Mouse (Mus musculus) midbrain, embryonic 15.5 days (tissue): ENCODE results near the gene Irx5. TPM values are rescaled to one million over a fixed set of nuclear protein-coding genes. Genes with fewer than 3 reads are reported as not detected.

Experiments
- ATAC-seq: fragments of 200-750 bp; cut with Nextera tagmentation; replicated peaks from 2 replicates; pipeline ENCODE4 v1.8.0; 2017; ENCODE audit warnings: moderate TSS enrichment
- H3K27ac ChIP-seq: fragments of 300-500 bp; sonication (generic); 2 replicates; pipeline ENCODE4 v1.5.1; 2015; ENCODE audit warnings: mild to moderate bottlenecking, inconsistent platforms
- H3K27me3 ChIP-seq: fragments of 300-500 bp; sonication (generic); replicated peaks from 2 replicates; pipeline ENCODE4 v1.6.1; 2015; ENCODE audit warnings: inconsistent platforms
- H3K36me3 ChIP-seq: fragments of 300-500 bp; sonication (generic); replicated peaks from 2 replicates; pipeline ENCODE4 v1.6.1; 2015; ENCODE audit warnings: inconsistent platforms
- H3K4me1 ChIP-seq: fragments of 300-500 bp; sonication (generic); 2 replicates; pipeline ENCODE4 v1.6.1; 2015; ENCODE audit warnings: inconsistent platforms
- H3K4me2 ChIP-seq: fragments of 300-500 bp; sonication (generic); 2 replicates; pipeline ENCODE4 v1.6.1; 2015; ENCODE audit warnings: inconsistent platforms, mild to moderate bottlenecking, moderate library complexity
- H3K4me3 ChIP-seq: fragments of 300-500 bp; sonication (generic); 2 replicates; pipeline ENCODE4 v1.5.1; 2015; ENCODE audit warnings: mild to moderate bottlenecking, inconsistent platforms
- H3K9ac ChIP-seq: fragments of 300-500 bp; sonication (generic); 2 replicates; pipeline ENCODE4 v1.6.1; 2015; ENCODE audit warnings: mild to moderate bottlenecking, inconsistent platforms
- H3K9me3 ChIP-seq: fragments of 300-500 bp; sonication (generic); 2 replicates; pipeline ENCODE4 v1.6.1; 2016; ENCODE audit warnings: inconsistent platforms
- WGBS: fragments of 180-500 bp; shearing (Covaris S2); methylation state at CpG from one replicate; pipeline ENCODE4 v1.1.7; 2015; ENCODE audit warnings: mixed read lengths; 5-methylcytosine and 5-hydroxymethylcytosine counted together
- polyA plus RNA-seq: library from polyadenylated mRNA; unstranded; fragments of >200 nt; fragmentation: Nextera tagmentation; extraction: Ambion mirVana; gene quantifications from 2 replicates; pipeline ENCODE4 v1.2.1, GENCODE M21; 2015

Irx5 gene
- polyA plus RNA-seq = 24.3 and 30.0 TPM in 2 replicates

DNA sequence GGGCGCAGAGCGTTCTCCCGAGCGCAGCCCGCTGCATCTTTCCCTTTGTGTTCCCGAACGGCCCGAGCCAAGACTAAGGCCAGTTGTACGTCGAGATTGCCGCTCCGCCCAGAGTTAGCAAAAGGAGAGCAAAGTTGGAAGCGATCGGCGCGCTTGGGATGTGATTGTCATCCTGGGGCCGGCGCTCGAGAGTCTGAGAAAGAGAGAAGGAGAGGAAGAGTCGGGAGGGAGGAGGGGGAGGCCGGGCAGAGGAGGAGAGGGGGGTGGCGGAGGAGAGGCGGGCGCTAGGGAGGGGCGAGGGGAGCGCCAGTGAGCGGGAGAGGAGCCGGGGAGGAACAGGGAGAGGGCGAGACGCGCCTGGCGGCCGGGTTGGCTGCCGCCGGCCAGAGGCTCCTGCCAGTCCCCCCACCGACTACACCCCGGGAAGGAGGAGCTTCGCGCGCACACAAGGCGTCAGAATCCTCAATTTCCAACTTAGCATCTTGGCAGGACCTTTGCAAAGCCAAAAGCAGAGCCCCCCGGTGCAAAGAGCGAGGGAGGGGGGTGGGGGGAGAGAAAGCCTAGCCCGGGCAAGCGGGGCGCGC, at the start of gene Irx5:
Gene Irx5 (plus strand): TSS at position 228 of the 584 bp plus-strand sequence.
- Histone ChIP-seq H3K4me2 (peak within 1 kb of the TSS; percentile 76), H3K36me3 (no peaks in the 10 kb centered on the region), H3K4me1 (peaks cover 46% of the 10 kb centered on the region), H3K9ac (peak within 1 kb of the TSS; percentile 58), H3K4me3 (peak within 1 kb of the TSS; percentile 70), H3K9me3 (no peaks in the 10 kb centered on the region), H3K27me3 (no peaks in the 10 kb centered on the region), H3K27ac (peak within 1 kb of the TSS; percentile 93)
- WGBS = under 1% methylated on average over 42 of the region's 47 CpGs
- ATAC-seq = peak; percentile 59

DNA sequence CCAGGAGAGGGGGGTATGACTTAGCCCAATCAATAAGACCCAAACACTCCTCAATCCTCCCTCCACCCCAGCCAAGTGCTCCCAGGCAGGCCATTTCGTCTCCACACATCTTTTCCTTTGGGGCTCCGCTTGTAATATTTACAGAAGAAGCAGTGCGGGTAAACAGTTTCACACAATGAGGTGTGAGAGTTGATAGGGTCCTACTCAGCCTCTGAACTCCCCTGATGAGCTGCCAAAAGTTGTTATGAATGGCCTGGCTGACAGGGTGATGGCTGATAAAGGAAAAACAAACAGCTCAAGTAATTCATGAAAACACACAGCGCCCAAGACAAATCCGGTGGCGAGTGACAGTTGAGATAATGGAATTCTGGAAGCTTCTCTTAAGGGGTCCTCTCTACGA, 45.2 kb upstream of the Irx5 start:
- H3K9ac ChIP-seq = no peak overlapping the region
- no peak overlapping the region for H3K4me3 ChIP-seq
- no peaks in the 10 kb centered on the region for H3K4me1 ChIP-seq
- ATAC-seq = no peak
- no peaks in the 10 kb centered on the region for H3K36me3 ChIP-seq
- H3K27ac ChIP-seq = no peak overlapping the region
- WGBS = 47% methylated on average over 7 of the region's 7 CpGs
- H3K27me3 ChIP-seq = no peaks in the 10 kb centered on the region
- H3K4me2 ChIP-seq = no peak overlapping the region
- H3K9me3 ChIP-seq = no peaks in the 10 kb centered on the region

DNA sequence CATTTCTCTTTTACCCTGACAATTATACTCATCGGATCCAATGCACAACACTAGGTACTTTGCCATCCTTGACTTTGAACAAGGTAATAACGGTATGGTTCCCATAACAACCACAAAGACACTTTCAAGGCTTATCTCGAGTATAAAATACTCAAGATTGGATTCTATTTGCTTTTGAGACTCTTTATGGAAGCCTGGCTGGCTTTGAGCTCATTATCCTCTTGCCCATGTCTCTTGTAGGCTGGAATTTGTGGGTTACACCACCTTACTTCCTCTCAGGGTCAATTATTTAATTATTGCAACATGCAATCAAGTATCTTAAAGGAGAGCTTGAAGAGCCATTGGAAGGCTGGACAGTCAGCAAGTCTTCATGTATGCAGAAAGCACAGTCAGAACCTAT, 43.7 kb upstream of the Irx5 start:
- Histone ChIP-seq H3K4me1 (no peaks in the 10 kb centered on the region), H3K27ac (no peak overlapping the region), H3K9me3 (no peaks in the 10 kb centered on the region), H3K9ac (no peak overlapping the region), H3K4me2 (no peak overlapping the region), H3K36me3 (no peaks in the 10 kb centered on the region), H3K27me3 (no peaks in the 10 kb centered on the region), H3K4me3 (no peak overlapping the region)
- WGBS = 82% methylated on average over 3 of the region's 3 CpGs
- ATAC-seq = no peak

DNA sequence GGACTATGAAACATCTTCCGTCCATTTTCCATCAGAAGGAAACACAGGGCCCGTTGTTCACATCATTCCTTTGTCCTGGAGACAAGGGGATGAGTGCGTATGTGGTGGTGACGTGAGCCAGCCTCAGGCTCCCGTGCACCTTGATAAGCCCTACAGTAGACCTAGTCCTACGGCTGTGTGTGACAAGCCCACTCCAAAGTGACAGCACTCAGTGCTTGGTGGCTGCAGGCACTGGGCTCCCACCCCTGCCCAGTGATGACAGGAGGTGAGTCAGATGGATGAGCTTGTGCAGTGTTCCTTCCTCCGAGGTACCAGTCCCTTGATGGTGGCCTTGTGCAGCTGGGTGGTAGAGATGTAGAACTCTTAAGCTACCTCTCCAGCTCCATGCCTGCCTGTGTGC, 33.7 kb upstream of the Irx5 start:
- Histone ChIP-seq H3K4me3 (no peak overlapping the region), H3K9me3 (no peaks in the 10 kb centered on the region), H3K4me1 (no peaks in the 10 kb centered on the region), H3K27me3 (no peaks in the 10 kb centered on the region), H3K36me3 (no peaks in the 10 kb centered on the region), H3K9ac (no peak overlapping the region), H3K4me2 (no peak overlapping the region), H3K27ac (no peak overlapping the region)
- ATAC-seq = no peak
- 90% methylated on average over 7 of the region's 7 CpGs for WGBS

DNA sequence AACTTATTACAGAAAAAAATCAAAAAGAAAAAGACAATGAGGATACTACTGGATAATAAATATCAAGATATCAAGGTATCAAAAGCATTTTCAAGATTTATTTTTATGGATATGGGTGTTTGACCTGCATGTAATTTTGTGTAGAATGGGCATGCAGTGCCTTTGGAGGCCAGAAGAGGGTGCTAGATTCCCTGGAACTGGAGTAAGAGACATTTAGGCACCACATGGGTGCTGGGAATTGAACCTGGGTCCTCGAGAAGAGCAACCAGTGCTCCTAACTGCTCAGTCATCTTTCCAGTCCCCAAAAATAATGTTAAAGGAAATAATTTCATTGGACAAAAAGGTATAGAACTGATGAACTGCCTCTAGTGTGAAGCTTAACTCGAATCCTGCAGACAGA, 30.2 kb upstream of the Irx5 start:
- ATAC-seq = no peak
- Histone ChIP-seq H3K9ac (no peak overlapping the region), H3K36me3 (no peaks in the 10 kb centered on the region), H3K27ac (no peak overlapping the region), H3K4me1 (no peaks in the 10 kb centered on the region), H3K27me3 (no peaks in the 10 kb centered on the region), H3K4me2 (no peak overlapping the region), H3K9me3 (no peaks in the 10 kb centered on the region), H3K4me3 (no peak overlapping the region)
- 95% methylated on average over 2 of the region's 2 CpGs for WGBS

DNA sequence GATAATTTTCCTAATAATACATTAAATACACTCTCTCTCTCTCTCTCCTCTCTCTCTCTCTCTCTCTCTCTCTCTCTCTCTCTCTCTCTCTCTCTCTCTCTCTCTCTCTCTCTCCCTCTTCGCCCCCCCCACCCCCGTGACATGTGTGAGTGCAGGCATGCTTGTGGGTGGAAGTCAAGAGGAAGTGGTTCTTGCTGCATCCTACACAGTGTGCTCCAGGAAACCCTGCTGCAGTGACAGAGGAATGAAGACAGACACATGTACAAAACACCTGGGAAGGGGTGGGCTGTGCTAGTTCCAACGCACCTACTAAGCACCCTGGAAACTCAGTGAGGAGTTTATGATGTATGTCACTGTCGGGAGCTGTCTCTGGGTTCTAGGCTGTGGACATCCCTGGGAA, 28.2 kb upstream of the Irx5 start:
- no peaks in the 10 kb centered on the region for H3K9me3 ChIP-seq
- no peak overlapping the region for H3K4me3 ChIP-seq
- ATAC-seq = no peak
- H3K4me2 ChIP-seq = no peak overlapping the region
- 82% methylated on average over 4 of the region's 4 CpGs for WGBS
- H3K27ac ChIP-seq = no peak overlapping the region
- H3K36me3 ChIP-seq = no peaks in the 10 kb centered on the region
- H3K27me3 ChIP-seq = no peaks in the 10 kb centered on the region
- no peaks in the 10 kb centered on the region for H3K4me1 ChIP-seq
- H3K9ac ChIP-seq = no peak overlapping the region

DNA sequence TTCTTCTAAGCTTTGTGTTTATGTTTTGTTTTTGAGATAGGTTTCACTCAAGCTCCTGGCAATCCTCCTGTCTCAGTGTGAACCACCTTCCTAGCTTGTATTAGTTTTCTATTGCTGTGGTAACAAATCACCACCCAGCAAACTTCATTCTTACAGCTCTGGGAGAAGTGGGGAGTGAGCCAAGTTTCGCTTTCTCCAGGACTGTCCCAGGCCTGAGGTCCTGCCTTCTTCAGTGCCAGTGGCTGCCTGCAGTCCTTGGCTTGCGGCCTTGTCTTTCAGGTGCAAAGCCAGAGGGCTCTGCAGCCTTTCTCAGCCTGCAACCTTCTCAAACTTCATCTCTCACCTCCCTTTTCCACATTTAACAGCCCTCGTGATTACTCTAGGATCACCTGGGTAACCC, 25.6 kb upstream of the Irx5 start:
- ATAC-seq = no peak
- H3K36me3 ChIP-seq = no peaks in the 10 kb centered on the region

DNA sequence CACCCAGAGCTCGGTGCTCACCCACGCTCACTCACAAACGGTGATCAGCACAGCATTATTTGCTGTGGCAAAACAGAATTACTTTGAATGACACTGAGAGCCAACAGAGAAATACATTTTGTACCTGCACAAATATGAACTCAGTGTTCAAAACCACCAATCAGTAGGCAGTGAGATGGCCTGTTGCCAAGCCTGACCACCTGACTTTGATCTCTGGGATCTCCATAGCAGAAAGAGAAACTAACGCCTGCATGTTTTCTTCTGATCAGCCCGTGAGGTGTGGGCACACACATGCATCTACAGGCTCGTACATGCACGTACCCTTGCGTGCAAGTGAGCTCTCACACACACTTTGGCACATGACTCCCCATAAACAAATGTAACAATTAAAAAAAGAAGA, 24.0 kb upstream of the Irx5 start:
- Histone ChIP-seq H3K9me3 (no peaks in the 10 kb centered on the region), H3K4me2 (no peak overlapping the region), H3K36me3 (no peaks in the 10 kb centered on the region), H3K27me3 (no peaks in the 10 kb centered on the region), H3K4me3 (no peak overlapping the region), H3K4me1 (peaks cover 14% of the 10 kb centered on the region; the same call in 1 of the 2 replicates), H3K27ac (no peak overlapping the region), H3K9ac (no peak overlapping the region)
- ATAC-seq = no peak
- 92% methylated on average over 8 of the region's 8 CpGs for WGBS

More for the DNA sequence above, 25.6 kb upstream of the Irx5 start:
- Histone ChIP-seq H3K4me3 (no peak overlapping the region), H3K9me3 (no peaks in the 10 kb centered on the region), H3K27me3 (no peaks in the 10 kb centered on the region), H3K4me2 (no peak overlapping the region), H3K27ac (no peak overlapping the region), H3K4me1 (peaks cover 14% of the 10 kb centered on the region; the same call in 1 of the 2 replicates), H3K9ac (no peak overlapping the region)
- WGBS = 90% methylated on average over 3 of the region's 3 CpGs

DNA sequence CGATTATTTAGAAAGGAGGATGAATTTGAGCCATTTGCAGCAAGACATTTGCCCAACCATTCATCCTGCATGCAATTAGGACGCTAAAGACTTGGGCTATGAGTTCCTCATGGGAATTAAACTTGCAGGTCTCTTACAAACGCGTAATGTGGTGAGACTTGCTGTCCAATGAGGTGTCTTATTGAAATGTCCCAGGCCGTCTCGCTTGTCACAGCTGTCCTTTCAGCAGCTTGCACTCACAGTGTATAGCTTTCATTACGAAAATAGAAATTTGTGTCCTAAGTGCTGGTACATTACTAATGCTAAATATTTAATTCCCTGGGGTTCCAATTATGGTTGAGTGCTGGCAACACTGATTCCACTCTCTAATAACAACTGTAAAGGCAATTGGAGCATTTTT, 22.3 kb upstream of the Irx5 start:
- no peak overlapping the region for H3K4me2 ChIP-seq
- no peak overlapping the region for H3K27ac ChIP-seq
- H3K36me3 ChIP-seq = no peaks in the 10 kb centered on the region
- 59% methylated on average over 7 of the region's 7 CpGs for WGBS
- H3K4me3 ChIP-seq = no peak overlapping the region
- no peaks in the 10 kb centered on the region for H3K27me3 ChIP-seq
- H3K4me1 ChIP-seq = peaks cover 14% of the 10 kb centered on the region; the same call in 1 of the 2 replicates
- no peak for ATAC-seq
- no peak overlapping the region for H3K9ac ChIP-seq
- no peaks in the 10 kb centered on the region for H3K9me3 ChIP-seq

DNA sequence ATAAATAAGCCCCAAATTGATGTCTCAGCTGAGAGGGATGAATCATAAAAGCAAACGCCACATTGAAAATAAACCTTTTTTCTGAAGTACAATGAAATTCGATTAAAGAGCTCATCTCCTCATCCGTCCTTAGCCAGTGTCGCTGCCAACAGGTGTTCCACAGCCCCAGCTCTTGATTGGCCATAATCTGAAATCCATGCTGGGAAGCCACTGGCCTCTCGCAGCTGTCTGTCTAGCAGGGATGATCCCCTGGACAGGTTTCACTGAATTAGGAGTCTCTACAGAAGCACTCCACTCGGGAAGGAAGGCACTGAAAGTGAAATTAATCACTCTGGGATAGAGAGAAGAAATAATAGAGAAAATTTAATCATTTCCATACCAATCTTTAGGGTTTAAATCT, 21.4 kb upstream of the Irx5 start:
- Histone ChIP-seq H3K9me3 (no peaks in the 10 kb centered on the region), H3K9ac (no peak overlapping the region), H3K27me3 (no peaks in the 10 kb centered on the region), H3K4me3 (no peak overlapping the region), H3K36me3 (no peaks in the 10 kb centered on the region), H3K4me1 (peaks cover 14% of the 10 kb centered on the region; the same call in 1 of the 2 replicates), H3K4me2 (no peak overlapping the region), H3K27ac (no peak overlapping the region)
- no peak for ATAC-seq
- 53% methylated on average over 6 of the region's 6 CpGs for WGBS

DNA sequence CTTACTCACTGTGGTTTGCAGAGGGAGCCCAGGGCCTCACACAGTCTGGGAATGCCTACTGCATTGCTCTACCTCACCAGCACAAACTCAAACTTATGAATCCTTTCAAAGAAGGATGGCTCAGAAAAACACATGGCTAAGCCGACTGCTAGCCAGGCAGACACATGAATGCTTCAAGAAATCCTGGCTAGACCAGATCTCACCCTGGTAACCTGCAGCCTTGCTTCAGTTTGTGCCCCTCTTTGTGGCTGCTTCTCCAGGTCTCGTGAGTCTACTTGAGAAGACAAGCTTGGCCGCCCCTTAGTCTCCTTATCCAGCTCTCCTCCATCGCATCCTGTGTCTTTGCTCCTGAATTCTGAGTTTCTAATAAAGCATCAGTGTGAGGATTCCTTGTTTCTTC, 13.9 kb upstream of the Irx5 start:
- Histone ChIP-seq H3K27me3 (0 out of 2 replicates have a peak, but pooled peaks cover 2% of the 10 kb centered on the region), H3K4me3 (no peak overlapping the region)
- no peak for ATAC-seq

DNA sequence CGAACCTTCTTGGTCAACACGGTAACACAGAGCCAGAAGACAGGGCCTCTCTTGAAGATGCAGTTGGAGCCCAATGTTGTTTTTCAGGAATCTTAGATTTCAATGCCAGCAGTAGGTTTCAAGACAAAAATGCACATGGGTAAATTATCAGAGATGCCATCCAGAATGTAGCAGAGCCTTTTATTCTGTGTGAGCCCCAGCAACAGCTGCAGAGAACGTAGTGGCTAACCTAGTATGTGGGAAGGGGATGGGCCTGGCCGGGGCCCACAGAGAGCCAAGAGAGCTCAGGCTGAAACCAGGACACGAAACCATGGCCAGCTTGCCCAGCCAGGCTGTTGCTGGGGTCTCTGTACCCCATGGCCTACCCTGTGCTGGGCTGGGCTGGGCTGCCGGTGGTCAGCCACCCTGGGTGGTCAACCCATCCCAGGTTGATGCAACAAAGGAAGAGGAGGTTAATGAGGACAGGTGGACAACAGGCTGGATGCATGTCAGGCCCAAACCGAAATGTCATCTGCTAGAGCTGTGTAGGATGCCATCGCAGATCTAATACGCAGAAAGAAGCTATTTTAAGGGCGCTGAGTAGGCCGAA, 7.4 kb upstream of the Irx5 start:
- Histone ChIP-seq H3K36me3 (0 out of 2 replicates have a peak, but pooled peaks cover 4% of the 10 kb centered on the region), H3K27ac (no peak overlapping the region), H3K4me2 (peak overlapping the region; percentile 12; the same call in 1 of the 2 replicates), H3K4me1 (peaks cover 22% of the 10 kb centered on the region), H3K9me3 (no peaks in the 10 kb centered on the region), H3K9ac (no peak overlapping the region), H3K4me3 (no peak overlapping the region), H3K27me3 (no peaks in the 10 kb centered on the region)
- ATAC-seq = no peak
- WGBS = 83% methylated on average over 11 of the region's 11 CpGs

More for the DNA sequence above, 13.9 kb upstream of the Irx5 start:
- Histone ChIP-seq H3K9ac (no peak overlapping the region), H3K4me1 (no peaks in the 10 kb centered on the region), H3K36me3 (0 out of 2 replicates have a peak, but pooled peaks cover 4% of the 10 kb centered on the region), H3K9me3 (no peaks in the 10 kb centered on the region), H3K4me2 (no peak overlapping the region), H3K27ac (no peak overlapping the region)
- WGBS = 88% methylated on average over 4 of the region's 4 CpGs

DNA sequence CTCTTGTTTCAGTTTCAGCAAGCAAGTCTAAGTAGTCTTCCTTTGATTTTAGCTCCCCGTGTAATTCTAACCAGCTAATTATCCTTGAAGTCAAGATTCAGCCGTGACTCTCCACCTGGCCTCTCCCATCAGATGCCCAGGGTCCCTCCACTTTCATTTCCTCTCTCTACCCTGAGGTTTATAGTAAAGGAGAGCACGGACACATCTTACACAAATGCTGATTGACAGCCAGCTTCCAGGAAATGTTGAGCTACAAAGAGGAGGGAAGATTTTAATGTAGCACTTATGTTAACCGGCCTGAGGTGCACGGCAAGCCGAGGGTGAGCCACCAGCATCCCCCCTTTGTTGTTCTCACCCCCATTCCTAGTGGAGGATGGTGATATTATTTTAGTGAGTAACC, 4.0 kb upstream of the Irx5 start:
- peak overlapping the region; percentile 33 for H3K9ac ChIP-seq
- no peaks in the 10 kb centered on the region for H3K36me3 ChIP-seq
- peak overlapping the region; percentile 76 for H3K4me2 ChIP-seq
- WGBS = 7% methylated on average over 6 of the region's 6 CpGs
- ATAC-seq = no peak
- H3K4me1 ChIP-seq = peaks cover 43% of the 10 kb centered on the region
- 0 out of 2 replicates have a peak overlapping the region, but pooled peaks have one; percentile 22 for H3K27ac ChIP-seq
- peak overlapping the region; percentile 70 for H3K4me3 ChIP-seq
- no peaks in the 10 kb centered on the region for H3K9me3 ChIP-seq
- no peaks in the 10 kb centered on the region for H3K27me3 ChIP-seq
